Mouse (Mus musculus): ENCODE measurements around the gene Ahdc1.
"Not testable (repeated sequence)": the region's sequence is repeated elsewhere in the genome, so short reads cannot be mapped to it uniquely, and the experiment has no call there.

Ahdc1 gene

GRCm38 (mm10) chr4:132993553-132993952 is 17.5 kb upstream of the Ahdc1 start:
- no peak for DNase-seq (ENCODE audit: low read depth)

- no peak for DNase-seq (ENCODE audit: low read depth)
These were observed 13.4 kb upstream of the Ahdc1 start for GRCm38 (mm10) chr4:132997469-132998237.

GRCm38 (mm10) chr4:133002896-133003295 is 8.2 kb upstream of the Ahdc1 start:
- no peak for DNase-seq (ENCODE audit: low read depth)

- no peak for DNase-seq (ENCODE audit: low read depth)
These were observed 7.6 kb upstream of the Ahdc1 start for GRCm38 (mm10) chr4:133003316-133004018.

- peak; percentile 87 for DNase-seq (ENCODE audit: low read depth)
These were observed 5.8 kb upstream of the Ahdc1 start for GRCm38 (mm10) chr4:133005233-133005632.

- DNase-seq (ENCODE audit: low read depth) = not testable (repeated sequence)
These were observed 5.1 kb upstream of the Ahdc1 start for GRCm38 (mm10) chr4:133005885-133006451.

GRCm38 (mm10) chr4:133007513-133008380 is 3.3 kb upstream of the Ahdc1 start:
- DNase-seq (ENCODE audit: low read depth) = no peak

- DNase-seq (ENCODE audit: low read depth) = peak; percentile 60
These were observed 1.9 kb upstream of the Ahdc1 start for GRCm38 (mm10) chr4:133009131-133009530.

GRCm38 (mm10) chr4:133009676-133010075 is 1.4 kb upstream of the Ahdc1 start:
- no peak for DNase-seq (ENCODE audit: low read depth)

- no peak for DNase-seq (ENCODE audit: low read depth)
These were observed 449 bp upstream of the Ahdc1 start for GRCm38 (mm10) chr4:133010611-133011010.

- DNase-seq (ENCODE audit: low read depth) = peak; percentile 64
These were observed 1.0 kb downstream of the Ahdc1 start for GRCm38 (mm10) chr4:133011821-133012775.

GRCm38 (mm10) chr4:133012776-133013265 is 1.8 kb downstream of the Ahdc1 start:
- DNase-seq (ENCODE audit: low read depth) = no peak

GRCm38 (mm10) chr4:133013266-133013891 is 2.3 kb downstream of the Ahdc1 start:
- DNase-seq (ENCODE audit: low read depth) = peak; percentile 54

GRCm38 (mm10) chr4:133014088-133014487 is 3.0 kb downstream of the Ahdc1 start:
- peak; percentile 11 for DNase-seq (ENCODE audit: low read depth)

GRCm38 (mm10) chr4:133014896-133015709 is 4.0 kb downstream of the Ahdc1 start:
- DNase-seq (ENCODE audit: low read depth) = peak; percentile 12

- DNase-seq (ENCODE audit: low read depth) = peak; percentile 73
These were observed 4.9 kb downstream of the Ahdc1 start for GRCm38 (mm10) chr4:133015710-133016651.

- peak; percentile 46 for DNase-seq (ENCODE audit: low read depth)
These were observed 5.8 kb downstream of the Ahdc1 start for GRCm38 (mm10) chr4:133016677-133017415.
